Mouse (Mus musculus): ENCODE measurements around the gene Wdr70. TPM values are rescaled to one million over a fixed set of nuclear protein-coding genes. Genes with fewer than 3 reads are reported as not detected.

Gene Wdr70
- total RNA-seq (2012; rRNA removed), result 20.9 and 21.9 TPM in 2 replicates
- 21.7 and 23.6 TPM in 2 replicates for total RNA-seq (2014; rRNA removed)
- polyA plus RNA-seq (2012; ENCODE audit: insufficient read length, low read depth), result 37.1 and 38.5 TPM in 2 replicates

GRCm38 (mm10) chr15:8098774-8099749, at the start of gene Wdr70:
TSS of gene Wdr70 (minus strand) at chr15:8099209.
- Histone ChIP-seq H3K36me3 (replicated peaks in 1 of 2; ENCODE audit: control insufficient read depth in 1 of 2, insufficient read depth in 1 of 2, low read length in 1 of 2) (peaks cover 16 to 23% of the 10 kb centered on the region in 2 experiments), H3K4me1 (ENCODE audit: control insufficient read depth in 1 of 2, insufficient read depth in 2 of 2) (peaks cover 2 to 11% of the 10 kb centered on the region in 2 experiments; a peak in 3 of 4 replicates), H3K79me2 (replicated peaks; ENCODE audit: control insufficient read depth, extremely low read depth, insufficient read depth, poor library complexity, severe bottlenecking) (peaks cover 39% of the 10 kb centered on the region), H3K27ac (ENCODE audit: insufficient read depth, low read depth) (no peak within 1 kb of the TSS), H3K9me3 (replicated peaks; ENCODE audit: low read length) (no peaks in the 10 kb centered on the region), H3K4me3 (replicated peaks in 1 of 3; ENCODE audit: low read depth in 2 of 3, low read length in 2 of 3, poor library complexity in 1 of 3) (peak within 1 kb of the TSS; percentile 81 to 93 (median 89)), H3K9ac (ENCODE audit: insufficient read depth, low read depth) (peak within 1 kb of the TSS; percentile 81), H3K27me3 (replicated peaks) (no peaks in the 10 kb centered on the region), H3K4me2 (ENCODE audit: insufficient read depth, low read depth, poor library complexity, severe bottlenecking) (peak within 1 kb of the TSS; percentile 95)
- no peak for TF ChIP-seq ZNF384 (IDR thresholded peaks at IDR 0.05; ENCODE audit: low read depth, low read length)
- TF ChIP-seq TCF12 (IDR thresholded peaks at IDR 0.05; ENCODE audit: low read depth, low read length), result peak; percentile 92
- TF ChIP-seq SMC3 (IDR thresholded peaks at IDR 0.05; ENCODE audit: low read depth, low read length), result no peak
- TF ChIP-seq IRF4 (IDR thresholded peaks at IDR 0.05; ENCODE audit: low read depth, low read length), result peak; percentile 83
- TF ChIP-seq MXI1 (IDR thresholded peaks at IDR 0.05; ENCODE audit: low read depth, low read length), result peak; percentile 94
- TF ChIP-seq KAT2A (IDR thresholded peaks at IDR 0.05; ENCODE audit: insufficient replicate concordance, low read length), result peak; percentile 87; the same call in 1 of the 2 replicates
- TF ChIP-seq RCOR1 (conservative IDR thresholded peaks at IDR 0.05; ENCODE audit: low read depth, low read length), result no peak
- no peak for TF ChIP-seq JUND (conservative IDR thresholded peaks at IDR 0.05; ENCODE audit: low read depth, low read length)
- TF ChIP-seq MYC (IDR thresholded peaks at IDR 0.05; ENCODE audit: low read depth, low read length), result peak; percentile 93
- peak; percentile 84 for TF ChIP-seq POLR2A (IDR thresholded peaks at IDR 0.05; ENCODE audit: low read depth, low read length)
- TF ChIP-seq CHD2 (IDR thresholded peaks at IDR 0.05; ENCODE audit: low read length), result no peak
- peak; percentile 62; the same call in 1 of the 2 replicates for TF ChIP-seq ZMIZ1 (IDR thresholded peaks at IDR 0.05; ENCODE audit: low read depth, low read length)
- no peak for TF ChIP-seq MAZ (IDR thresholded peaks at IDR 0.05; ENCODE audit: low read depth, low read length)
- no peak for TF ChIP-seq CHD1 (IDR thresholded peaks at IDR 0.05; ENCODE audit: low read depth, low read length)
- TF ChIP-seq GABPA (IDR thresholded peaks at IDR 0.05; ENCODE audit: insufficient replicate concordance, low read depth, low read length), result peak; percentile 97
- TF ChIP-seq CTCF (conservative IDR thresholded peaks at IDR 0.05 in 1 of 2, IDR thresholded peaks at IDR 0.05 in 1 of 2; ENCODE audit: low read depth in 2 of 2, low read length in 2 of 2), result peak; percentile 50 to 89
- TF ChIP-seq MAX (IDR thresholded peaks at IDR 0.05; ENCODE audit: low read length), result peak; percentile 93
- peak; percentile 50; the same call in 1 of the 2 replicates for TF ChIP-seq NRF1 (IDR thresholded peaks at IDR 0.05; ENCODE audit: low read depth, low read length)
- no peak for TF ChIP-seq RAD21 (IDR thresholded peaks at IDR 0.05; ENCODE audit: low read depth, low read length)
- peak; percentile 67 for TF ChIP-seq ELF1 (IDR thresholded peaks at IDR 0.05; ENCODE audit: low read depth, low read length)
- TF ChIP-seq SIN3A (IDR thresholded peaks at IDR 0.05; ENCODE audit: low read length), result peak; percentile 83; the same call in 1 of the 2 replicates
- TF ChIP-seq MEF2A (IDR thresholded peaks at IDR 0.05; ENCODE audit: borderline replicate concordance, low read depth, low read length), result peak; percentile 77; the same call in 1 of the 2 replicates
- peak; percentile 52; the same call in 1 of the 2 replicates for TF ChIP-seq ETS1 (conservative IDR thresholded peaks at IDR 0.05; ENCODE audit: low read depth, low read length)
- TF ChIP-seq USF1 (IDR thresholded peaks at IDR 0.05; ENCODE audit: low read depth, low read length), result no peak
- TF ChIP-seq NELFE (IDR thresholded peaks at IDR 0.05; ENCODE audit: low read depth, low read length), result peak; percentile 84
- peak; percentile 95 for TF ChIP-seq HCFC1 (IDR thresholded peaks at IDR 0.05; ENCODE audit: low read depth, low read length)
- TF ChIP-seq BHLHE40 (IDR thresholded peaks at IDR 0.05; ENCODE audit: low read depth, low read length), result peak; percentile 97
- TF ChIP-seq TBP (conservative IDR thresholded peaks at IDR 0.05; ENCODE audit: low read depth, low read length), result 0 out of 2 replicates have a peak, but pooled peaks have one; percentile 31
- dilution Hi-C loops (cut with MboI; ENCODE audit: extremely low pct_ligation_motif_present, extremely low pct_unique_long_range_greater_than_20kb, low sequenced_read_pairs) (no loop called here), in situ Hi-C loops (cut with MboI; ENCODE audit: low pct_ligation_motif_present, low pct_unique_long_range_greater_than_20kb, low sequenced_read_pairs) (no loop called here)
- peak; percentile 95 for DNase-seq (ENCODE audit: extremely low read depth)
